Mouse (Mus musculus) heart, adult 9 months (tissue): ENCODE data around the gene Myh9.
A peak's percentile ranks its signal among the peaks of the same experiment; 100 is the strongest.

Source experiments
- DNase-seq, 2 experiments: peaks; one replicate each; pipeline ENCODE4 v3.0.0; 2022; ENCODE audit warnings: low spot score in 2 of 2

The Myh9 gene

DNA sequence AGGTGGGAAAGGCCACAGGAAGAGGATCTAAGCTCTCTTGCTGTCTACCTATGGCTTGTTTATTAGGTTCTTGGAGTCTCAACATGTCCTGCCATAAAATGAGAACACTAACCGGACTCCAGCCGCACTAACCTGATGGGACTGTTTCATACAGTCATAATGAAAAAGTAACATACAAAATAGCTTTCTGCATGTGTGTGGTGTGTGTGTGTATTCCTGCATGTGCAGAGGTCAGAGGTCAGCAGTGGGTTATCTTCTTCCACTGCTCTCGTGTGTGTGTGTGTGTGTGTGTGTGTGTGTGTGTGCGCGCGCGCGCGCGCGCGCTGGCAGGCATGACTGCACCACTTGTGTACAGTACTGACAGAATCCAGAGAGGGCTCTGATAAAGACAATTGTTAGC is 13.7 kb downstream of the Myh9 start:
- no peak for DNase-seq

DNA sequence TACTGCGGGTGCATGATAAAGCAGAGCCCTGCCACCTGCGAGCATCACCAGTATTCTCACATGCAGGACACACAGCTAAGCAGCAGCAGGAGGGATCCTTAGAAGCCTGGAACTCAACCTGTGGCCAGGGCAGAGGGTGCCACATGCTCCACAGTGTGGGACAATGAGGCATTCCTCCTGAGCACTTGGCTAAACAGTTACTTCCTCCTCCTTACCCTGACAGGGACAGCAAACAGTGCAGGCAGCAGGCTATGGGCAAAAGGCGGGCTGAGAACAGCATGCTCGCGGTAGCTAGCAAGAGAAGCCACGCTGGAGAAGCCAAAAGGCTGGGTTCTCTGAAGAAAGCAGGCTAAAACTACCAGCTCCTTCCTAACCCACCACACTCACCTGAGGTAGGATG is 14.2 kb downstream of the Myh9 start:
- no peak for DNase-seq

DNA sequence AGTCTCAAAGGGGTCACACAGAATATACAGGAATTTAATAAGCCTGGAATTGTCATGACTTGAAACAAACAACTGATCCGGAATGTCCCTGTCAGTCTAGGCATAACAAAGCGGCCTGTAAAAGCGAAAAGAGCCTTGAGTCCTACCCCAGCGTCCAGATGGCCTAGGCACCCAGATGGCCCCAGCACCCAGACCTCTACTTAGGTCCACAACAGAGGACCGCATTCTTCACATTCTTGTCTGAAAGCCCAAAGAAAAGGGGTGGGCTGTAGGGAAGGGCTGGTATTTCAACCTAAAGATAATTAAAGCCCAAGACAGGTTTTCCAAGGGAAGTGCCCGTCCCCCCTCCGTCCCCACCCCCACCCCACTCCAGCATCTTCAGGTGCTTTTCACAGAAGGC is 14.6 kb downstream of the Myh9 start:
- no peak for DNase-seq

DNA sequence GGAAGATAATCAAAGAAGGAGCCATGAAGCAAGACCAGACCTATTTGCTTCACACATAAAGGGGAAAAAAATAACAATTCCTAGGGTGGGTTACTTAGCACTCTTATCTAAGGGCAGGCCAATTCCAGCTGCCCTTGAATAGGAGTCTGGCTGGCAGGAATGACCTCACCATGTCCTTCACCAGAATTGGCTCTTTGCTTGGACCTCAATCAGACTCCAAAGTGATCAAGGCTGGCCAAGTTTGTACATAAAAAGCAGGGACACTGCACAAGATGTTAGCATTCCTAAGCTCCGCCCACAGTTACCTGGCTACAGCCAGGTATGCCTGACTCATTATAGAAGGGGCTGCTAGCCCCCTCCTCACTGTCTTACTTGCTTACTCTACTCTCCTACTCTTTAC is 16.6 kb downstream of the Myh9 start:
- no peak for DNase-seq

DNA sequence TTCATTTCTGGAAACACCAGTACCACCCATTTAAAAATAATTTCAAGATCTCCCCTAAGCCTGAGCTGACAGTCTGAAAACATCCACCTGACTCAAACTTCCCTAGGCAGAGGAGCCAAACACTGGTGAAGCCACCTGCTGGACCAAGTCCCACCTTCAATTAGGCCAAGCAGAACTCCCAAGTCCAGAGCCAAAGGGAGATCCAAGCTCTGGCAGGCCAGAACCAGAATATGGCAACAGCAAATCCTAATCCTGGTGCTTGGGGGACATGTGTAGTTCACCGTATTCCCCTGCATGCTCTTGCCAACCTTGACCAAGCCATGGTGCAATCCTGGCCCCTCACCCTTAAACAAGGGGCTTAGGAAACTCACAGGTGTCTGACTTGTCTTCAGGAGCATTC is 17.7 kb downstream of the Myh9 start:
- DNase-seq = no peak

DNA sequence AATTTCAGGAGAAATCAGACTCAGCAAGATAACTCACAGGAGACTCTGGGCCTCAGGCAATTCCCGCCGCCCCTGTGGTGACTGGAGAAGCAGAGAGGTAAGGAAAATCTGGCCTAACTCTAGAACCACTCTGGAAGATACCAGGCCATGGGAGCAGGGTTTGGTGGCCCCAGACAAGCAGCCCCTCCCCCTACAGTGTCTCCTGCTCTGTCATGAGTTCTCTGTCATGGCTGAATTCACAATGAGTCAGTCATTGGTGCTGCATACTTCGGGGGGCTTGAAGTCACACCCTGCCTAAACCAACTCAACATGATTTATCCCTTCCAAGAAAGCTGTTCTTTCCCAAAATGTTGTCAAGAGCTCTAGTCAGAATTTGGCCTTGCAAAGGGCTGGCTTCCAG is 18.3 kb downstream of the Myh9 start:
- DNase-seq = no peak

DNA sequence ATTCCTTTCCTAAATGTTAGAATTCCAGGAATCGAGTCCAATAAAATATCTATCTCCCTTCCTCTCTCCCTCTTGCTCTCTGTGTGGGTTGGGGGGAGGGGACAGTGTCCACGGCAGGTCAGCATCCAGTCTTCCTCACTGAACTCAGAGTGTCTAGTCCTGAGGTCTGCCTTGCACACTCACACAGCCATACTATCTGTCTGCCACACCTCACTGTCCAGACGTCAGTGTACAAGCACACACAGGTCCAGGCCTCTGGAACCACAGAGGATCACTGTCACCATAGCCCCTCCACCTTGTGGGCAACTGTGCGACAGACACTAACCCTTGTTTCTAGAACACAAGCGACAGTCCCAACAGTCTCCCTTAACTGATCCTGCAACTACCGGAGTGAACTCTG is 18.8 kb downstream of the Myh9 start:
- no peak for DNase-seq

DNA sequence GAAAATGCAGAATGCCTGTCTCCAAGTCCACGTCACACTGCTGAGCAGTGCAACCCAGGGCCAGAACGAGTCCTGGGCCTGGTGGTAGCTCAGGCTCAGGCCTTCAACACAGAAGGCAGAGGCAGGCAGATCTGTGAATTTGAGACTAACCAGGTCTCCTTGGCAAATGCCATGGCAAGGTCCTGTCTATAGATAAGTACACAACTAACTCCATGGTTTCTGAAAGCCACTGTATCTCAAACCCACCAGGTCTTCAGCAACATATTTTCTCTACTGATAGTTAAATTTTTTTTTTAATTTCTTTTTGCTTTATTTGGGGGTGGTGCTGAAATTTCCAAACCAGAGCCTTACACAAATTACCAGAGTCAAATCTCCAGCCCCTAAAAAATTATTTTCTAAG is 19.3 kb downstream of the Myh9 start:
- DNase-seq = no peak

DNA sequence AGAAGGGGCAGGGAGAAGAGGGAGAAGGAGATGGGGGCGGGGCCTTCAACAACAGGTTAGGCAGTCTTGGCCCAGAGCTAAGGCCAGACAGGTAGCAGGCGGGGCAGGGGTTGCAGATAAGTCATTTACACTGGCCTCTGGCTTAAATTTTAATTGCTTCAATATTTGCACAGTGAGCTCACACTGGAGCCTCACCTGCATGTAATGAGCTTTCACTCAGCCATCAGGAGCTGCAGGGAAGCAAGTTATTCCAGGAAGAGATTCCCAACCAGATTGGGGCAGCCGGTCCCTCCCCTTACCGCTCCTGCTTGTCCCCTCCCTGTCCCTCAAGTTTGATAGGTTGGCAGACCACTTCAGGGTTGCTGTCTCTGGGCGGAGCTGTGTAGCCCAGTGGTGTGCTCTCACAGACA is 19.9 kb downstream of the Myh9 start:
- no peak for DNase-seq

DNA sequence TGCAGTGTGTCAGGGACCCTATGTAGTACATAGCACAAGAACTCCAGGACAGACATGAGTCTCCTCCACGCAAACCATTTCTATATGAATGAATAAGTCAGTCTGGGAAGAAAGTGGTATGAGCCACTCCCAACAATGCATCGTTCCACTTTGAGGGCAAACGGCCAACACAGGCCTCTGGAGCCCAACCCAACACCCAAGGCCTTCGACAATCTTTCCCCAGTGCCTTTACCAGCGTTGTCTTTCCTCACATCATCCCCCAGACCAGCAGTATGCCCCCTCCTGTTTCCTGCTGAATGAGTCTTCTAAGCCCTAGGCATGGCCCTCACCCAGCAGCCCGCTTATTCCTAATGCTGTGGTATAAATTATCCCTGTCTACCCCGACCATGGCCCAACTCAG is 20.6 kb downstream of the Myh9 start:
- no peak for DNase-seq

DNA sequence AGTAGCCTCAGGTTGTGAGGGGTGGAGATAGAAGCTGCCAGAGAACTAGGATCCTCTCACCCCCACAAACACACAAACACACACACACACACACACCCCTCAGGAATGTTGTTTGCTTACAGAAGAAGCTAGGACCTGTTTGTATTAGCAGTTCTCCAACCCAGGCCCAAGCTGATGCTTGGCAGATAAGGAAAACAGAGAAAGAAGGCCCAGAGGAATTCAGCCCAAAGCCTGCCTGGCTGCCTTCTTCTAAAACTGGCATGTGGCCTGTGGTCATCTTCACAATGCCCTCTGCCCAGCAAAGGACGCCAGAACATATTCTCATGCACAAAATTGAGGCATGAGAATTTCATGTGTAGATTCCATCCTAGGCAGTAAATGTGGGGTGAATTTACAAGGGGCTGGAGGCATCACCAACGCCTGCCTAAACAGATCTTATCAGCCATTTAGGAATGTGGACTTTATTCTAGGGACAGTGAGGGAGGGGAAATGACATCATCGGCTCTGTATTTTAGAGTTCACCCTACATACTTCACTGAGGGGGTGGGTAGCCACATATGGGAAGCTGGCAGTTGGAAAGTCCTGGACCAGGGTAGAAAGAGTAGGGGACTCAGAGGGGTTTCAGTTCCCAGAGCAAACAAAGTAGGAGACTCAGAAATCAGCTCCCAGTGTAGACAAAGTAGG is 21.4 kb downstream of the Myh9 start:
- DNase-seq = no peak

DNA sequence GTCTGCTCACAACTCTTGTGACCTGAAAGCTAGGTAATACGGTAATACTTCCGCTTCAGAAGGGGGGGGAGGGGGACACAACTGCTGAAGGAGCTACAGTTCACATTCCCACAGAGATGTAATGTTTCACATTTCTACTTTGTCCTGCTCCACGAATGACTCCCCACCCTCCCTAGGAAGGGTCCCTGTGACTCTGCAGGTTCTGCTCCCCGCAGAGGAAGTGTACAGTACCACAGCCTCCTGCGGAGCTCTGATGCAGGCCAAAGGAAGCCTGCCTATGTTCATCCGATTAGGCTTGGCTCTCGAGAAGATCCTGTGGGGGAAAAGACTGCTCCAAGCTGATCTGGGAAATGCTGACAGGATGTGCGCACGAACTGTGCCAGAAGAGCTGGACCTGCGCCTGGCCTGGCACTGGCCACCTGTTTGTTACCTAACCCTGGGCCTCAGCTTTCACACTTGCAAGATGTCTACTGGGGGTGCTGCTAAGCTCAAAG is 22.0 kb downstream of the Myh9 start:
- peak; percentile 86 to 87 for DNase-seq

DNA sequence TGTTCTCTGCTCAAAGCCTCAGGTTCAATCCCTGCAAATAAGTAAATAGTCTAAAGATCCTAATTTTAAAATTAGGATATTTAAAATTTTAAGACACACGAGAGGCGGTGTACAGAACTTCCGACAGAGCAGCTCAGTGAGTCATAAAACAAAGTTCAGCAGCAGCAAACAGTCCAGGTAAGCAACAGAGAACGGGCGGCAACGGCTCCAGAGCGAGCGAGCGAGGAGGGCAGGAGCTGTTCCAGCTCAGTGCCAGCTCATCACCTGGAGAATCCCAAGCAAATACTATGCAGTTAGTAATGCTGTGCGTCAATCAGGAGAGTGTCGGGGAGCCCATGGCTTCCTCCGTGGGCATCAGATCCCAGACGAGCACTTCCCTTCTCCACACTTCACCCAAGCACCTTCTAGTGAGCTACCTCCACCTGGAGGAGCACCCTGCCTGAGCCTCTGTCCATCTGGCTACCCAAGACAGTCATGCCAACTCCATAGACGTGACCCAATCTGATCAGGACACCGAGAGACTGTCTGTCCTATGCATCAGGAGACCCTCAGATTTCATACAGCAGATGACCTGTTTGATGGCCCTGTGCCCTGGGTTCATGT is 23.3 kb downstream of the Myh9 start:
- DNase-seq = no peak

DNA sequence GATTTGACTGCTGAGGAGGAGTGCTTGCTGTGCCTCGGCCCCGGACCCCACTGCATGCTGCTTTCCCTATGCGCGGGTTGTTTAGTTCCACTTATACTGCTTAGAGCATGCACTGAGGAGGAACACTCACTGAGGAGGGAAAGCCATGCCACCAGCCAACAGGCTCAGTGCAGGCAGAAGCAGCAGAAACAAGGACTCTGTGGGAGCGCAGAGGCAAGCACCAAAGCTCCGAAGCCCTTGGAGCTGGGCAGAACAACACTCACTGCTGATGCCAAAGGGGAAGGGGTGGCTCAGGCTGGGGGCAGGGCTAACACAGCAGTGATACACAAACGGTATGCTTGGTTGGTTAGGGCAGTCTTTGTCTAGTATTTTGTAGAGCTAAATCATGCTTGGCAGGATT is 24.6 kb downstream of the Myh9 start:
- DNase-seq = no peak

DNA sequence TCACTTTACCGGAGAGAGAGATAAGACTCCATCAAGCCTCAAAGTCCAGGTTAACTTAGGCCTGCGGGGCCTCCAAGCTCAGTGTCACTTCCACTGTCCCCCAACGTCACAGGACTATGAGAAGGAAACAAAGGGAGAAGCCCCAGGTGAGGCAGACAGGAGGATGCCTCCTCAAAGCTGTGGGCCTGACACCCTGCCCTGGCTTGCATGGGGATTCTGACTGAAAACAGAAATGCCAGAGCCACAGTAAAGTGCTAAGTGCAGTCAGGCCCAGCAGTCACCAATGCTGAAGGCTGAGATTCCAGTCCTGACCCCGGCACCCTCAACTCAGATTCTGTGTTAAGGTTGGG is 25.4 kb downstream of the Myh9 start:
- no peak for DNase-seq

DNA sequence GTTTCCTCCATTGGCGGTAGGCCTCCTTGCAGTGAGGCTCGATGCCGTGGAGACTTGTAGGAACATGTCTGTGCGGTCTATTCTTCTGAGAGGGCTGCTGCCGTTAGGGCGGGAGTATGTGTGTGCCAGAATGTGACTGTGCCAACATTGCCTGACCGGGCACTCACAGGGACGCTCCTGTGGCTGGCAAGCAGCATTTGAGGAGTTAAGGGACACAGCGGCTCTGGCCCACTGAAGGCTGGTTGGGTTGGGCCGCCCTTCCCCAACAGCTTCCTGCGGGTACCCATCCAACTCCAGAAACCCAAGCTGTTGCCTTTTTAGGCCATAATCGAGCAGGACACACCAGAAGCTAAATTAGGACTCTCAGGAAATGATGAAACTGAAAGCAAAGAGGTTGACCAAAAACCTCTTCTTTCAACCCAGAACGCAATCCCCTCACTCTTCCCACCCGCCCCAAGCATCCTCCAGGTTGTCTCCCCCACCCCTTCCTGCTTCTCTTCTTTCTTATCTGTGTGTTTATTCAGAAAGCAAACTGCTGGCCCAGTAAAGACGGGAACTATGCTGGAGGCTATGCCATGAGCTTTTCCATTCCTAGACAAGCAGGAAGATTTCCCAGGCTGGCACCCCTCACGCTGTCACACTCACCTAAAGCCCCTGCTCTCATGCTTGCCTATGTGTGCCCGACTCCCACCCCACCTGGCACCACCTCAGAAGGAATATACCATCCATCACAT is 25.9 kb downstream of the Myh9 start:
- DNase-seq = peak; percentile 76 to 82

DNA sequence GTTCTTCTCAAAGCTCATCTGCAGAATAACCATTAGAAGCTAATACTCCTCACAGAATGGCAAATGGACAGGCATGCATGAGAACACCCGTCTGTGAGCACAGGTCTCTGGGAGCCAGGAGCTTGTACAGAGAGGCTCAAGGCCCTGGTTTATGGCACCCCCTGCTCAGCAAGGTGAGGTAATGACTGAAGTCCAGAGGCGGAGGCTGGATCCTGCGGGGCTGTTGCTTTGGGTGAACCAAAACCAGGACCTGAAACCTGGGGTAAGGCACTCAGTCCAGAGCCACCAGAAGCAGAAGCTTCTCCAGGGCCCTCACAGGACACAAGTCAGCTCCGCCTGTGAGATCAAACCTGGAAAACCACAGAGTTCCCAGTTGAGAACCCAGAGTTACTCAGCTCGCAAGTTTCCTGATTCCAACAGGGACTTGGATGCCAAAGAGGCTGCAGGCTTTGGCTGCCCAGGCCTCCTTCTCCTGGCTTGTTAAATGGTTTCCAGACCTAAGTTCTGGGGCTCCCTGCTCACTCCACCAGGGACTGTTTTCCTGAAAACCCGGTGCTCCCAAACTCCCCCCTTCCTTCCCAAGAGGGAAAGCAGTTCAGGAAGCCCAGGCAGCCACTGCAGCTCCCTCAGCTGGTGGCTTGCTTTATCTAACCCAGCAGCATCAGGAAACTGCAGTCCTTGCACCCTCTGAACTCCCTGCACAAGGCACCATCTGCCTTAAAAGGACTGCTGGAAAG is 28.2 kb downstream of the Myh9 start:
- peak in 1 of 2 experiments; percentile 71 for DNase-seq

DNA sequence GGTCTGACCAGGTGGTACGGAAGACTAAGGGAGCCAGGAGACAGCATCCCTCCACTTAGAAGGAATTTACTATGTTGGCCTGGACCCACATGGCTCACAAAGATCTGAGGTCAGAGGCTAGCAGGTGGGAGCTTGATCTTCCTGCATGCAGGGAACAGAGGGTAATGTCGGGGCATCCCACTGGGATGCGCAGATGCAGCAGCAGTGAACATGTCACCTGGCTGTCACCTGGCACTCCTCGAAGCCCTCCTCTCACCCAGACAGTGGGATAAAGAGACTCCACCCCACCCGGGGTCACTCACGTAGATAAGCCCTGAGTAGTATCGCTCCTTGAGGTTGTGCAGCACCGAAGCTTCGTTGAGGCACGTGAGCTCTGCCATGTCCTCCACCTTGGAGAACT is 29.4 kb downstream of the Myh9 start:
- no peak for DNase-seq

DNA sequence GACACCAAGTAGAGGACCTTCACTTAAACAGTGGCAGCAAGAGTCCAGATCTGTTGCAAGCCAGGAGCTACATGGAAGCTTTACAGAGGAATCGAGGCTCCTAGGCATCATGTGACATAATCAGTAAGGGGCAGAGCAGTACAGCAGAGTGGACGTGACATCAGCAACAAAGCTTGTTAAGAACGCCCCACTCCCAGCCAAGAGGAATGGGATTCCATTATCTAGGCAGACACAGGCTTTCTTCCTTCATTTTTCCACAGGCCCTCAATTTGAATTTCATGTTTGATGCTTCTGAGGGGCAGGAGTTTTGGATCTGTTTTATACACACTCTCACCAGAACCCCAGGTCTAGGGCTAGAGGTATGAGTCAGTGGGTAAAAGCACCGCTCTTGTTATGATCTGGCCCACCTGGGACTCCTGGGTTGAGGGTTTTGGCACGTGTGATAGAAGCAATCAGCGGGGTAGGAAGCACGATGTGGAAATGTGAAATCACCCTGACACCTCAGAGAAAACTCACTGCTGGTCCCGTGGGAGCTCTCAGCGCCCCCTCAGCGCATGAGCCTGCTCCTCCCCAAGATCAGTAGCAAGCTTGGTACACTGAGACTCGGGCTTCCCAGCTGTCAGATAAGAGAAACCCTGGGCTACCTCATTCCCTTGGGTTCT is 30.7 kb downstream of the Myh9 start:
- DNase-seq = no peak

DNA sequence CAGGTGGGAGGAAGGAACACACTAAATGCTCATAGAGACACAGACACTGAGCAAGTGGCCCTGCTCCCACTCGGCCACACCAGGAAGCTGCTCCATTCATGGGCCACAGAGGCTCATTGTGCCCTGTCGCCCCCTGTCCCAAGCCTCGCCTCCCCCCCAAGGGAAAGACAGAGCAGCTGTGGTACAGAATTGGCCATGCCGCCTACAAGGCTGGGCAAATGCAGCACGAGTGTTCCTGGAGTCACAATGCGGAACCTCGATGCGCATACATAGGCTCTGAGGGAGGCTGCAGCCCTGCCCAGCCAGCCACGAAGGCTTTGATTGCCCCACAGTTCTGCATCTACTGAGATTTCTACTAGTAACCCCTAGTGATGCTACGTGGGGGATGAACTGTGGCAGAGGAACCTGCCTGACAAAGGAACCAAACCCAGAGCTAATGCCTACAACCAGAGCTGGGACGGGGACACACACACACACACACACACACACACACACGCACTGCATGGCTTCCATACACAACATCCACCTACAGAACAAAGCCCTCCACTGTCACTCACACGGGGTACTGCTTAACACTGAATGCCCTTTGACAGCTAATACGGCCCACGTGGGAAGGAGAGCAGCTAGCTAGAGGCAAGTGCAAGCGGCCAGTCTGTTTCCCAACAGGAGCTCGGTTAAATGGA is 31.4 kb downstream of the Myh9 start:
- no peak for DNase-seq

DNA sequence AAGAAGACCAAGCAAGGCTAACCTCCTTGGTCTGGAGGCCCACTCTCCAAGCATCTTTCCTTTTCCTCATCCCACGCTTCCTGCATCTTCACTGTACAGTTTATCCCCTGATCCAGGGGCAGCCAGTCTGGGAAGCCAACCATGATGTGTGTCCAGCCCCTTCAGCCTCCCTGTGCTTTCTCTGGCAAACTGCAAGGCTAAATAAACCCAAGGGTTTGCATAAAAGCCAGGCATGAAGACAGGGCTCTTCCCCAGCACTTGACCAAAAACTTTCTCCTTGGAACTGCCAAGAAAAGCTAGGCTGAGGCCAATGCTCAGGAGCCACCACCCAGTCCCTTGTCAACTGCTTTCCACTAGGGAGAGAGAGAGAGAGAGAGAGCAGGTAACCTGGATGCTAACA is 32.5 kb downstream of the Myh9 start:
- DNase-seq = no peak

DNA sequence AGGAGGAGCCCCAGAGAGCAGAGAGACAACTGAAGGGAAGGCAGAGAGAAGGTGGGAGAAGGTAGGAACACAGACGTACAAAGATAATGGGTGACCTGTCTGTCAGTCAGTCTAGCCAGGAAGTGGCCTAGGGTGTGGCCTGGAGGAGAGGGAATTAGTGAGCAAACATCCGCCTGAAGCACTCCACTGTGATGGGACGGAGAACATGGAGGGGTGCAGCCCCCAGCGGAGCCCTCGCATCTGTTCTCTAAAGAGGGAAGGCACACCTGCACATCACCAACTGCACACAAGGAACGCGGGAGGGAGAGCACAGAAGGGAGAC is 34.8 kb downstream of the Myh9 start:
- DNase-seq = no peak
